Mouse (Mus musculus) heart, adult 2 months (tissue): ENCODE data around the gene Ppp1r35.

Experiments used
- CTCF ChIP-seq: fragments of 200-600 bp; IDR thresholded peaks from 2 replicates; pipeline ENCODE4 v1.8.1; 2022; ENCODE audit warnings: antibody characterized with exemption, mild to moderate bottlenecking, moderate library complexity
- POLR2A ChIP-seq: fragments of 200-500 bp; IDR thresholded peaks from 2 replicates; pipeline ENCODE4 v1.6.1; 2011; ENCODE audit warnings: mild to moderate bottlenecking, low read depth, low read length, control low read depth; ENCODE audit not compliant: insufficient read depth

DNA sequence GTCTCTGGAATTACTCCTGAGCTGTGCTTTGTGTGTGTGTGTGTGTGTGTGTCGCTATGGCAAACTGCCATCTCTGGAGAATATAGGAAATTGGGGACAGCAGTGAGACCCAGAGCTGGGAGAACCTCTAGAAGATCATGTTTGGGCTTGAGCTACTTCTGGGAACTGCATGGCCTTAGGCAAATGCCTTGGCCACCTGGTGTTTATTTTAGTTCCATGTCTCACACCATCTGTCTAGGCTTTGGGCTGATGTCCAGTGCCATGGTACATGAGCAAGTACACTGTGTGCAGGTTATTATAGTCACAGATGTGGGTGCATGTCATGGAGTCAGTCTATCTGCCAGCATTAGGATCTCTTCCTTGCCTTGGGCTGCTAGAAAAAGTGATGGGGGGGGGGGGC is 44.0 kb downstream of the Ppp1r35 start:
- TF ChIP-seq CTCF (no peak), POLR2A (no peak)
